Mouse (Mus musculus) E14TG2a.4 (cell line): ENCODE data around the gene Entpd5.

ENCODE experiments used
- H3K27me3 ChIP-seq: 2 replicates; pipeline ENCODE4 v1.6.1; 2014; ENCODE audit warnings: low read length, control low read depth; ENCODE audit not compliant: insufficient read depth
- H3K36me3 ChIP-seq: 2 replicates; pipeline ENCODE4 v1.6.1; 2014; ENCODE audit warnings: low read length, control low read depth; ENCODE audit not compliant: insufficient read depth
- H3K4me1 ChIP-seq: replicated peaks from 2 replicates; pipeline ENCODE4 v1.6.1; 2014; ENCODE audit warnings: low read depth, low read length, control low read depth
- H3K4me3 ChIP-seq: replicated peaks from 2 replicates; pipeline ENCODE4 v1.5.1; 2014; ENCODE audit warnings: mild to moderate bottlenecking, low read length
- H3K9me3 ChIP-seq: 2 replicates; pipeline ENCODE4 v1.6.1; 2014; ENCODE audit warnings: low read length, control low read depth
- CTCF ChIP-seq: conservative IDR thresholded peaks from 2 replicates; pipeline ENCODE4 v1.5.1; 2014; ENCODE audit warnings: low read length
- NANOG ChIP-seq: IDR thresholded peaks from 2 replicates; pipeline ENCODE4 v1.6.1; 2014; ENCODE audit warnings: borderline replicate concordance, low read length, mixed read lengths
- POU5F1 ChIP-seq: IDR thresholded peaks from 2 replicates; pipeline ENCODE4 v1.6.1; 2014; ENCODE audit warnings: low read length, borderline replicate concordance

Entpd5 gene

DNA sequence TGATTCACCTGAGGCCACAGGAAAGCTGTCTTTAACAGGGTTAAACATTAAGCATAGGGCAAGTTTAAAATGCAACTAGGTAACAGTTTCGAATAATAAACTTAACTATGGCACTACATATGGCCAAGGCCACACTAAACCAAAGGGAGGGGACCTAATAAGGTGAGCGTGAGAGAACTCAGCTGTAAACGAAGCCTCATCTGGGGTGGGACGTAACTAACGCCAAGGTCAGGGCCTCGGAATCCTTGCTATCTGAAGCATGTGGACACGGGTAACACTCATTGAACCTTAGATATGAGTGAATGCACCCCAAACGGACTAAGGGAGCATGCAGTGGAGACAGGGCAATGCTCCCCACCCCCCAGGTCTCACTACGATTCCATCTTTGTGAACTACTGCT, 5.9 kb downstream of the Entpd5 start:
- Histone ChIP-seq H3K4me1 (peaks cover 16% of the 10 kb centered on the region), H3K4me3 (no peak overlapping the region), H3K36me3 (no peaks in the 10 kb centered on the region), H3K27me3 (peaks cover 4% of the 10 kb centered on the region; the same call in 1 of the 2 replicates), H3K9me3 (no peaks in the 10 kb centered on the region)
- TF ChIP-seq NANOG (no peak), CTCF (no peak), POU5F1 (no peak)

GRCm38 (mm10) chr12:84400653-84401052, 8.2 kb downstream of the Entpd5 start:
- TF ChIP-seq CTCF, result no peak
- no peak for TF ChIP-seq NANOG
- no peak for TF ChIP-seq POU5F1

GRCm38 (mm10) chr12:84400068-84400467, 8.8 kb downstream of the Entpd5 start:
- H3K27me3 ChIP-seq, result no peaks in the 10 kb centered on the region
- no peak overlapping the region for H3K4me3 ChIP-seq
- H3K36me3 ChIP-seq, result no peaks in the 10 kb centered on the region
- H3K4me1 ChIP-seq, result peaks cover 13% of the 10 kb centered on the region
- no peaks in the 10 kb centered on the region for H3K9me3 ChIP-seq
- TF ChIP-seq POU5F1, result no peak
- TF ChIP-seq NANOG, result no peak
- TF ChIP-seq CTCF, result no peak

More at GRCm38 (mm10) chr12:84400653-84401052, 8.2 kb downstream of the Entpd5 start:
- peaks cover 7% of the 10 kb centered on the region for H3K4me1 ChIP-seq
- H3K36me3 ChIP-seq, result no peaks in the 10 kb centered on the region
- no peaks in the 10 kb centered on the region for H3K9me3 ChIP-seq
- no peak overlapping the region for H3K4me3 ChIP-seq
- H3K27me3 ChIP-seq, result no peaks in the 10 kb centered on the region

- peaks cover 14% of the 10 kb centered on the region for H3K4me1 ChIP-seq
- peak overlapping the region; percentile 17; the same call in 1 of the 2 replicates for H3K4me3 ChIP-seq
- H3K9me3 ChIP-seq, result no peaks in the 10 kb centered on the region
- no peaks in the 10 kb centered on the region for H3K27me3 ChIP-seq
- no peaks in the 10 kb centered on the region for H3K36me3 ChIP-seq
- TF ChIP-seq NANOG (no peak), CTCF (no peak), POU5F1 (no peak)
Observed at GRCm38 (mm10) chr12:84399663-84400062, 9.2 kb downstream of the Entpd5 start.

- Histone ChIP-seq H3K36me3 (no peaks in the 10 kb centered on the region), H3K27me3 (no peaks in the 10 kb centered on the region), H3K4me1 (peaks cover 14% of the 10 kb centered on the region), H3K4me3 (peak overlapping the region; percentile 17; the same call in 1 of the 2 replicates), H3K9me3 (no peaks in the 10 kb centered on the region)
- TF ChIP-seq POU5F1 (no peak), NANOG (no peak), CTCF (no peak)
Observed at GRCm38 (mm10) chr12:84399135-84399534, 9.7 kb downstream of the Entpd5 start.

DNA sequence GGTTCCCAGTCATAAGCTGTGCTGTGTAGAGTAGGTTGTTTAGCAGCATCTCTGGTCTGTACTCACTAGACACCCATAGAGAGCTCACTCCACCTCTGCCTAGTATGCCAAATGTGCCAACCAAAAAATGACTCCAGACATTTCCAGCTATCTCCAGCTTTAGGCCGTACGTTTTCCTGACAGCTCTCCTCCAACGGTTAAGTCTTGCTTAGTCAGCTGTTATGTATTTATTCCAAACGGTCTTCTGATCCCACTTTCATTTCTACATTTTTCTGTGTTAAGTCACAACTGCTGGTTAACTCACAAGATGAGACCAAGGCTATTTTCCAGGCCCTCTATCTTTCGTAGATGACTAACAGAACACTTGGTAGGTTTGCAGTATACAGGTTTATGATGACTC, 10.2 kb downstream of the Entpd5 start:
- TF ChIP-seq CTCF (no peak), POU5F1 (no peak), NANOG (no peak)
- Histone ChIP-seq H3K4me3 (no peak overlapping the region), H3K4me1 (peaks cover 14% of the 10 kb centered on the region), H3K36me3 (no peaks in the 10 kb centered on the region), H3K9me3 (no peaks in the 10 kb centered on the region), H3K27me3 (no peaks in the 10 kb centered on the region)

DNA sequence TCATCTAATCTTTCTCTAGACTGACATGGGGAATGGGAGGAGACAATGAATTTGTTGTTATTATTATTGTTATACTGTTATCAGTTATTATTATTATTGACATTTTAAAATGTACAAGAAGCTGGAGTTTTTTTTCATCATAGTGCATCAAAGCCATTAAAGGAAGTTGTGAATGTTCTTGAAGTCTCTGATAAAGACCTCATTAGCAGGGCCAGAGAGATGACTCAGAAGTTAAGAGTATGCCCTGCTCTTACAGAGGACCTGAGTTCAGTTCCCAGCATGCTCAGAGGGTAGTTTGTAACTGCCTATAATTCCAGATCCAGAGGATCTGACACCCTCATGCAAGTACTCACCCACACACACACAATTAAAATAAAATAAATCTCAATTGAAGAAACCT, 11.1 kb downstream of the Entpd5 start:
- no peaks in the 10 kb centered on the region for H3K9me3 ChIP-seq
- H3K27me3 ChIP-seq, result no peaks in the 10 kb centered on the region
- no peak for TF ChIP-seq NANOG
- no peak for TF ChIP-seq POU5F1
- TF ChIP-seq CTCF, result no peak
- H3K36me3 ChIP-seq, result no peaks in the 10 kb centered on the region
- no peak overlapping the region for H3K4me3 ChIP-seq
- H3K4me1 ChIP-seq, result peaks cover 14% of the 10 kb centered on the region

DNA sequence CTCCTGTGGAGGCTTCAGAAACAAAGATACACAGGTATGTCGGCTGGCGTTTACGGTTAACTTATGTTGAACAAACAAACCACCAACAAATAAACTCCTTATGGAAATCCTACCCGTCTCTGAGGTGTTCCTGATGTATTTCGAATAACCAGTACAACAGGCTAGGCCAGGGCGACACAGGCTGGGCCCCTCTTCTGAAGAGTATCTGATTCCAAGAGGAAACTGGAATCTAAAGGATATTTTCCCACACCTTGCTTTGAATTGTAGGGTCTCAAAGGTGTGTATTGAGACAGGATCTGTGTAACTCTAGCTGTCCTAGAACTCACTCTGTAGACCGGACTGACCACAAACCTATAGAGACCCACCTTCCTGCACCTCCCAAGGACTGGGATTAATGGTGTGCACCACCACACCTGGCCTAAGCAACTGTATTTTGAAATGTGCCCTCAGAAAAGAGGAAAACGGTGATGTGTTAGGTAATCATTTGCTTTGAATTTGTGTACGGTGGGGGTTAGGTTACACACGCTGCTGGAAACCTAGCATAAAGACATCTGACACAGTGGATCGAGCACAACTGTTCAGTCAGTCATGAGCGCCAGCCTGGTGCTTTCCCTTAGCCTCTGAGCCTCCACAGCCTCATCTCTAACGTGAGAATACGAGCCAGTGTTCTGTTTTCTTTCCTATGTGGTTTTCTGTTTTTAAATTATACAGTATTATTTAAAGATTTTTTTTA, 11.7 kb downstream of the Entpd5 start:
- no peak for TF ChIP-seq CTCF
- TF ChIP-seq POU5F1, result no peak
- no peak for TF ChIP-seq NANOG
- no peaks in the 10 kb centered on the region for H3K36me3 ChIP-seq
- peaks cover 14% of the 10 kb centered on the region for H3K4me1 ChIP-seq
- H3K9me3 ChIP-seq, result no peaks in the 10 kb centered on the region
- no peaks in the 10 kb centered on the region for H3K27me3 ChIP-seq
- H3K4me3 ChIP-seq, result no peak overlapping the region
